Mouse (Mus musculus): ENCODE results near the gene Prss56. TPM values are rescaled to one million over a fixed set of nuclear protein-coding genes. Genes with fewer than 3 reads are reported as not detected.

Prss56 gene
- total and polyA plus RNA-seq, 3 experiments: not detected

- no peaks in the 10 kb centered on the region for H3K27me3 ChIP-seq (ENCODE audit: insufficient read depth, low read length)
- H3K4me1 ChIP-seq (ENCODE audit: insufficient read depth, low read depth, low read length): peaks cover 17% of the 10 kb centered on the region
- no peak overlapping the region for H3K4me3 ChIP-seq (ENCODE audit: low read depth, low read length)
- no peak for ATAC-seq (ENCODE audit: extremely low read depth, insufficient number of reproducible peaks, low FRiP score, poor library complexity, severe bottlenecking)
- peaks cover 98% of the 10 kb centered on the region for H3K36me3 ChIP-seq (replicated peaks)
- no peak for DNase-seq (ENCODE audit: low spot score)
- H3K9me3 ChIP-seq (replicated peaks): no peaks in the 10 kb centered on the region
- TF ChIP-seq CTCF (IDR thresholded peaks at IDR 0.05; ENCODE audit: low read depth, low read length): no peak
- no peak for TF ChIP-seq GATA2 (IDR thresholded peaks at IDR 0.05; ENCODE audit: borderline replicate concordance, low read depth, low read length)
- TF ChIP-seq TAL1 (conservative IDR thresholded peaks at IDR 0.05; ENCODE audit: low read depth, low read length): no peak
- TF ChIP-seq GATA1 (IDR thresholded peaks at IDR 0.05; ENCODE audit: borderline replicate concordance, low read length): no peak
- TF ChIP-seq POLR2AphosphoS5 (IDR thresholded peaks at IDR 0.05; ENCODE audit: insufficient replicate concordance, low read depth, low read length): no peak; the same call in 1 of the 2 replicates
Measured at GRCm38 (mm10) chr1:87232197-87232596, 49.1 kb downstream of the Prss56 start.

Other genes starting within 250 kb of the Prss56 start
- gene Alppl2, start 93.4 kb upstream of the Prss56 start, total RNA-seq (2014; fragmentation: Nextera tagmentation): not detected in 2 replicates
- gene Alppl2, start 93.4 kb upstream of the Prss56 start, total RNA-seq (2017): not detected in 2 replicates
- gene Alppl2, start 93.4 kb upstream of the Prss56 start, polyA plus RNA-seq (2012): not detected in 2 replicates
- not detected in 2 replicates for gene Alpi, start 81.7 kb upstream of the Prss56 start, total RNA-seq (2014; fragmentation: Nextera tagmentation)
- gene Alpi, start 81.7 kb upstream of the Prss56 start, total RNA-seq (2017): 0.06 TPM in 1 of 2 replicates, not detected in the other
- not detected in 2 replicates for gene Alpi, start 81.7 kb upstream of the Prss56 start, polyA plus RNA-seq (2012)
- gene Akp3, start 58.3 kb upstream of the Prss56 start, total RNA-seq (2014; fragmentation: Nextera tagmentation): not detected in 2 replicates
- 0.11 TPM in 1 of 2 replicates, not detected in the other for gene Akp3, start 58.3 kb upstream of the Prss56 start, total RNA-seq (2017)
- not detected in 2 replicates for gene Akp3, start 58.3 kb upstream of the Prss56 start, polyA plus RNA-seq (2012)
- gene Ecel1, start 26.8 kb upstream of the Prss56 start, total RNA-seq (2014; fragmentation: Nextera tagmentation): not detected in 2 replicates
- not detected in 2 replicates for gene Ecel1, start 26.8 kb upstream of the Prss56 start, total RNA-seq (2017)
- gene Ecel1, start 26.8 kb upstream of the Prss56 start, polyA plus RNA-seq (2012): not detected in 2 replicates
- not detected in 2 replicates for gene Chrnd, start 7.3 kb downstream of the Prss56 start, total RNA-seq (2014; fragmentation: Nextera tagmentation)
- gene Chrnd, start 7.3 kb downstream of the Prss56 start, total RNA-seq (2017): not detected in 2 replicates
- not detected in 2 replicates for gene Chrnd, start 7.3 kb downstream of the Prss56 start, polyA plus RNA-seq (2012)
- gene Chrng, start 21.3 kb downstream of the Prss56 start, total RNA-seq (2014; fragmentation: Nextera tagmentation): not detected in 2 replicates
- 0.12 and 0.16 TPM in 2 replicates for gene Chrng, start 21.3 kb downstream of the Prss56 start, total RNA-seq (2017)
- not detected in 2 replicates for gene Chrng, start 21.3 kb downstream of the Prss56 start, polyA plus RNA-seq (2012)
- 104 and 117 TPM in 2 replicates for gene Eif4e2, start 30.6 kb downstream of the Prss56 start, total RNA-seq (2014; fragmentation: Nextera tagmentation)
- 265 and 286 TPM in 2 replicates for gene Eif4e2, start 30.6 kb downstream of the Prss56 start, total RNA-seq (2017)
- 32.3 and 36.0 TPM in 2 replicates for gene Eif4e2, start 30.6 kb downstream of the Prss56 start, polyA plus RNA-seq (2012)
- gene Efhd1, start 81.0 kb downstream of the Prss56 start, total RNA-seq (2014; fragmentation: Nextera tagmentation): not detected in 2 replicates
- 0.27 and 0.87 TPM in 2 replicates for gene Efhd1, start 81.0 kb downstream of the Prss56 start, total RNA-seq (2017)
- gene Efhd1, start 81.0 kb downstream of the Prss56 start, polyA plus RNA-seq (2012): not detected in 2 replicates
- gene Gigyf2, start 143.7 kb downstream of the Prss56 start, total RNA-seq (2014; fragmentation: Nextera tagmentation): 122 and 139 TPM in 2 replicates
- 82.4 and 93.3 TPM in 2 replicates for gene Gigyf2, start 143.7 kb downstream of the Prss56 start, total RNA-seq (2017)
- gene Gigyf2, start 143.7 kb downstream of the Prss56 start, polyA plus RNA-seq (2012): 18.8 and 26.7 TPM in 2 replicates
- not detected in 2 replicates for gene Kcnj13, start 211.4 kb downstream of the Prss56 start, total RNA-seq (2014; fragmentation: Nextera tagmentation)
- gene Kcnj13, start 211.4 kb downstream of the Prss56 start, total RNA-seq (2017): 0.12 and 0.16 TPM in 2 replicates
- not detected in 2 replicates for gene Kcnj13, start 211.4 kb downstream of the Prss56 start, polyA plus RNA-seq (2012)

Data from G1E (cell line).